Mouse (Mus musculus): Measurements from ENCODE around the gene Zfp410.

Zfp410 gene

GRCm38 (mm10) chr12:84361555-84362489, 45.2 kb downstream of the Zfp410 start, which contains the start of the genes Coq6 and Fam161b:
Gene Coq6, plus strand, starts transcription at chr12:84361657.
Gene Fam161b, minus strand, starts transcription at chr12:84361833.
- DNase-seq, result peak; percentile 94 to 95

GRCm38 (mm10) chr12:84362872-84363271, 46.2 kb downstream of the Zfp410 start:
- no peak for DNase-seq

- DNase-seq, result no peak
Observed at GRCm38 (mm10) chr12:84364291-84364690, 47.6 kb downstream of the Zfp410 start.

- no peak for DNase-seq
Observed at GRCm38 (mm10) chr12:84365137-84365536, 48.5 kb downstream of the Zfp410 start.

- peak in 1 of 2 experiments; percentile 15 for DNase-seq
Observed at GRCm38 (mm10) chr12:84366971-84367370, 50.3 kb downstream of the Zfp410 start.

- no peak for DNase-seq
Observed at GRCm38 (mm10) chr12:84371647-84372046, 55.0 kb downstream of the Zfp410 start.

- no peak for DNase-seq
Observed at GRCm38 (mm10) chr12:84373831-84374481, 57.3 kb downstream of the Zfp410 start.

GRCm38 (mm10) chr12:84382369-84382768, 65.7 kb downstream of the Zfp410 start:
- DNase-seq, result no peak

- peak; percentile 19 to 30 for DNase-seq
Observed at GRCm38 (mm10) chr12:84384644-84385081, 68.0 kb downstream of the Zfp410 start.

GRCm38 (mm10) chr12:84385408-84385807, 68.8 kb downstream of the Zfp410 start:
- DNase-seq, result no peak

GRCm38 (mm10) chr12:84388097-84388496, 71.4 kb downstream of the Zfp410 start:
- DNase-seq, result no peak

- no peak for DNase-seq
Observed at GRCm38 (mm10) chr12:84388774-84389400, 72.2 kb downstream of the Zfp410 start.

GRCm38 (mm10) chr12:84390336-84390735, 73.7 kb downstream of the Zfp410 start:
- no peak for DNase-seq

- no peak for DNase-seq
Observed at GRCm38 (mm10) chr12:84392681-84393080, 76.0 kb downstream of the Zfp410 start.
